Mouse (Mus musculus) liver, embryonic 14.5 days (tissue): ENCODE data around the gene Ncor1.

Experiments used
- CTCF ChIP-seq: IDR thresholded peaks from 2 replicates; pipeline ENCODE4 v1.5.1; 2016; ENCODE audit warnings: antibody characterized with exemption, low read depth, control low read depth
- EP300 ChIP-seq: IDR thresholded peaks from 2 replicates; pipeline ENCODE4 v1.6.1; 2016; ENCODE audit warnings: antibody characterized with exemption, low read depth

DNA sequence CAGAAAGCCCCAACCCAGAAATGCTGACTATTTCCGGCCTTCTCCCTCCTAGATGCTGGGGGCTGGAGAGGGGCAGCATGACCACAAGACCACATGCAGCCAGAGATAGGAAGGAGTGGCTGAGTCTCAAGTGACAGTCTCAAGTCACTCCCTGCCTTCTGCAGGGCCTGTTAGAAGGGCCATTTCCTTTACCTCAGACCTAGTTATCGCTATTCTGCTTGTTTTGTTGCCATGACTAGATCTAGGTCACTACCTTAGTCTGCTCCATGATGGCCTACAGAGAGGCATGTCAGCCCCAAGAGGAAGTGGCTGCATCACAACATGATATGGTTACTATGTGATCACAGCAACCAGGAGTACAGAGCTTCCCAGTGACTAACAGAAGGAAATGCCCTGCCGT lies 8.2 kb upstream of the Ncor1 start:
- 0 out of 2 replicates have a peak, but pooled peaks have one; percentile 23 for TF ChIP-seq EP300
- TF ChIP-seq CTCF = no peak
